Mouse (Mus musculus): ENCODE results near the gene Pih1d1.
"Not testable (repeated sequence)": the region's sequence is repeated elsewhere in the genome, so short reads cannot be mapped to it uniquely, and the experiment has no call there.

Gene Pih1d1
- long read RNA-seq, experiment 1, transcript Pih1d1-206 (10 exons, 1,077 nt) = major isoform, 24 of 45 reads
- long read RNA-seq, experiment 1, transcript Pih1d1-201 (10 exons, 1,185 nt) = minor isoform, 16 of 45 reads
- long read RNA-seq, experiment 1, partial matches to known transcripts = 0 of 45 reads
- long read RNA-seq, experiment 1, other reads (novel, unspliced or antisense) = 5 of 45 reads
- long read RNA-seq, experiment 2, transcript Pih1d1-201 (10 exons, 1,185 nt) = minor isoform, 12 of 52 reads
- long read RNA-seq, experiment 2, transcript Pih1d1-206 (10 exons, 1,077 nt) = major isoform, 31 of 52 reads
- long read RNA-seq, experiment 2, partial matches to known transcripts = 3 of 52 reads
- long read RNA-seq, experiment 2, other reads (novel, unspliced or antisense) = 6 of 52 reads

GRCm38 (mm10) chr7:45154096-45154992, at the start of gene Pih1d1, which contains the start of gene Aldh16a1:
Gene Pih1d1, plus strand, starts transcription at chr7:45154303.
Gene Aldh16a1, minus strand, starts transcription at chr7:45154584.
- intact Hi-C loops (cut with DNase I) = no loop called here

GRCm38 (mm10) chr7:45104941-45105340, 49.2 kb upstream of the Pih1d1 start:
- intact Hi-C loops (cut with DNase I) = no loop called here

DNA sequence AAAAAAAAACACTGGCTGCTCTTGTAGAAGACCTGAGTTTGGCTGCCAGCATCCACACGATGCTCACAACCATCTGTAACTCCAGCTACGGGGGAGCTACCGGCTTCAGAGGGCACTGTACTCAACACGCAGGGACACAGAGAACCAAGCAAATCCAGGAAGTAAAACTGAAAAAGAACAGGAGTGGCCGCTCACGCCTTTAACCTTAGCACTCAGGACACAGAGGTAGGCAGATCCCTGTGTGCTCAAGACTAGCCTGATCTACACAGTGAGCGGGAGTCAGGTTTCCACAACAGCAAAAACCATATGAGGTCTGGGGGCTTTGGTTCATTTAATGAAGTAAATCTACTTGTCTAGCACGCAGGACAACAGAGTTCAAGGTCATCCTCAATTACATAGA, 48.6 kb upstream of the Pih1d1 start:
- intact Hi-C loops (cut with DNase I) = no loop called here

DNA sequence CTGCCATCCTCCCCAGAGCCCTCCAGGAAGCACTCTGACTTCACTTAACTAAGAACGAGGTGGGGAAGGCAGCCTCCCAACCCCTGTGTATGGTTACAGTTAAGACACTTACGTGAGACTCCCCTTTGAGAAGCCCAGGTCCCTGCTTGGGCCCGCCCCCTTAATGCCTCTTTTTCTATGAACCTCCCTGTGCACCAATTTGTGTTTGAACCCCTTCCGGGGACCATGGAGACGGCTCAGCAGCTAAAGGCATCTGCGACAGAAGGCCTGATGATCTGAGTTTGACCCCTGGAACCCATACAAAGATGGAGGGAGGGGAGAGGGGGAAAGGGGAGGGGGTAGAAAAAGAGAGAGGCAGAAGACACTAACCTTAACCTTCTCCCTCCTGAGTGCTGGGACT, 47.7 kb upstream of the Pih1d1 start:
- intact Hi-C loops (cut with DNase I) = no loop called here

- intact Hi-C loops (cut with DNase I) = no loop called here
Observed at GRCm38 (mm10) chr7:45107052-45107645, 47.0 kb upstream of the Pih1d1 start.

DNA sequence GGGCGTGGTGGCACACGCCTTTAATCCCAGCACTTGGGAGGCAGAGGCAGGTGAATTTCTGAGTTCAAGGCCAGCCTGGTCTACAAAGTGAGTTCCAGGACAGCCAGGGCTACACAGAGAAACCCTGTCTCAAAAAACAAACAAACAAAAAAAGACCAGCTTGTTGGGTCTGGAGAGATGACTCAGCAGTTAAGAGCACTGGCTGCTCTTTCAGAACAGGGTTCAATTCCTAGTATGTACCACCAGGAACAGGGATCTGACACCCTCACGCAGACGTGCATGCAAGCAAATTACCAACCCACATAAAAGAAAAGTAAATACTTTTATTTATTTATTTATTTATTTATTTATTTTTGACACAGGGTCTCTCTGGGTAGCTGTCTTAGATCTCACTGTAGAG, 44.0 kb upstream of the Pih1d1 start:
- intact Hi-C loops (cut with DNase I) = not testable (repeated sequence)

GRCm38 (mm10) chr7:45111940-45112339, 42.2 kb upstream of the Pih1d1 start:
- intact Hi-C loops (cut with DNase I) = no loop called here

GRCm38 (mm10) chr7:45112529-45112928, 41.6 kb upstream of the Pih1d1 start:
- intact Hi-C loops (cut with DNase I) = no loop called here

DNA sequence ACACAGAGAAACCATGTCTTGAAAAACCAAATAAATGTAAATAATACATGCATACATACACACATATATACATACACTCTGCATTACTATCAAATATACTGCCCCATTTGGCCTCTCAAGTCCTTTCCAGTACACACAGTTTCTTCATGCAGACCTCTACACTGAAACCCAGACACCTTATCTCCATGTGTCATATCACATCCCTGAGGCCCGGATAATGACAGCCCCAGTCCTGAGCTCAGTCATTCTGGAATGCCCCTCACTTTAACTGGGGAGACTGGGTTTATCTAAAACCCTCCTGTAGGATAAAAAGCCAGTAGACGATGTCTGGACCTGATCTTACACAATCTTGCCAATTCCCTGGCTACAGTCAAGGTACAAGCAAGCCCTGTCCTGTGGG, 40.6 kb upstream of the Pih1d1 start:
- intact Hi-C loops (cut with DNase I) = no loop called here

GRCm38 (mm10) chr7:45117566-45117965, 36.5 kb upstream of the Pih1d1 start:
- intact Hi-C loops (cut with DNase I) = no loop called here

- intact Hi-C loops (cut with DNase I) = no loop called here
Observed at GRCm38 (mm10) chr7:45118336-45118735, 35.8 kb upstream of the Pih1d1 start.

GRCm38 (mm10) chr7:45119780-45120709, 34.1 kb upstream of the Pih1d1 start:
- intact Hi-C loops (cut with DNase I) = loop anchor here (5.0 kb wide), 1 partner anchor 38 kb away; no protein-coding TSS in a partner anchor

- intact Hi-C loops (cut with DNase I) = loop anchor here (5.0 kb wide), 1 partner anchor 39 kb away; no protein-coding TSS in a partner anchor
Observed at GRCm38 (mm10) chr7:45121404-45121803, 32.7 kb upstream of the Pih1d1 start.

GRCm38 (mm10) chr7:45121966-45122365, 32.1 kb upstream of the Pih1d1 start:
- intact Hi-C loops (cut with DNase I) = loop anchor here (5.0 kb wide), 1 partner anchor 40 kb away; no protein-coding TSS in a partner anchor

DNA sequence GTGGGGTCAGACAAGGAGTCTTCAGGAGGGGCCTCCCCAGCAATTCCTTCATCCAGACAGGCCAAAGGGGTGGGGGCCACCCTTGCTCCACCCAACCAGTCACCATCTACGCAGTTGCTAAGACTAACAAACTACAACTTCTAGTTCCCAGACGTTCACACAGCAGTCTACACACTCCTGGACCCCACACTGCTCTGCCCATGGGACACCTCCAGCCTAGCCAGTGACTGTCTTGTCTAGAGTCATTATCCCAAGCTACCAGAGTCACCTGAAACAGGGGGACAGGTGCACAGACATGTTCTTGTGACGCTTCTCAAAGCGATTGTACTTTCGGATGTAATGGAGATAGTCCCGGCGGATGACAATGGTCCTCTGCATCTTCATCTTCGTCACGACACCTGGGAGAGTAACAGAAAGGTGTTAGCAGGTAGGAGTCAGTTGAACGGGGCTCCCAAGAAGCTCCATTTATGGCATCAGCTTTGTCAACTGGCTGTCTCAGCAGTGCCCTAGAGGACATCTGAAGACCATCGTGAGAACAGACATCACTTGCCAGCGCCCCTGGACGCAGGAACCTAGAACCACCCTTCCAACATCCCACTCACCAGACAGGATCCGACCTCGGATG, 31.4 kb upstream of the Pih1d1 start:
- intact Hi-C loops (cut with DNase I) = loop anchor here (5.0 kb wide), 1 partner anchor 40 kb away; no protein-coding TSS in a partner anchor

DNA sequence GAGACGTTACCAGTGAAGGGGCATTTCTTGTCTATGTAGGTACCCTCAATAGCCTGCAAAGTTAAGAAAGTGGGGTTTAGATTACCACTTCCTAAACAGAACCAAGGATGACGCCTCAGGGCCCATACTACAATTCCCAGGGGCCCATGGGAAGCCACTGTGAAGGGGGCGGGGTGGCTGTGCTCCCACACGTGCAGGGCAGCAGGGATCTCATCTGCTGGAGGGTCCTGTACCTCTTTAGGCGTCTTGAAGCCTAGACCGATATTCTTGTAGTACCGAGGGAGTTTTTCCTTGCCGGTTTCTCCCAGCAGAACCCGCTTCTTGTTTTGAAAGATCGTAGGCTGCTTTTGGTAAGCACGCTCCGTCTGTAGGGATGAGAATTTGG, 30.9 kb upstream of the Pih1d1 start:
- intact Hi-C loops (cut with DNase I) = loop anchor here (5.0 kb wide), 1 partner anchor 41 kb away; no protein-coding TSS in a partner anchor

- intact Hi-C loops (cut with DNase I) = loop anchor here (5.0 kb wide), 1 partner anchor 42 kb away; no protein-coding TSS in a partner anchor
Observed at GRCm38 (mm10) chr7:45124224-45125143, 29.6 kb upstream of the Pih1d1 start, which contains the start of gene Rps11. Gene Rps11, minus strand, starts transcription at chr7:45124439.

GRCm38 (mm10) chr7:45125144-45125600, 28.9 kb upstream of the Pih1d1 start:
- intact Hi-C loops (cut with DNase I) = no loop called here

Data from adrenal gland (tissue).